Mouse (Mus musculus): ENCODE measurements around the gene Atf4. TPM values are rescaled to one million over a fixed set of nuclear protein-coding genes. Genes with fewer than 3 reads are reported as not detected.

Atf4 gene
- polyA plus RNA-seq, 1 experiment from 2014 or later = 112 TPM

- Histone ChIP-seq H3K4me2 (no peak overlapping the region), H3K4me3 (replicated peaks) (no peak overlapping the region), H3K9ac (replicated peaks) (no peak overlapping the region), H3K27me3 (peaks cover 81% of the 10 kb centered on the region), H3K27ac (no peak overlapping the region), H3K4me1 (replicated peaks) (peaks cover 15% of the 10 kb centered on the region), H3K9me3 (no peaks in the 10 kb centered on the region), H3K36me3 (no peaks in the 10 kb centered on the region)
- WGBS = 7% methylated on average over 10 of the region's 10 CpGs
- ATAC-seq (ENCODE audit: insufficient number of reproducible peaks, insufficient read depth, low FRiP score, low TSS enrichment, low read depth) = no peak
Observed at GRCm38 (mm10) chr15:80289436-80289835, 34.5 kb downstream of the Atf4 start.

- H3K27me3 ChIP-seq = peaks cover 6% of the 10 kb centered on the region
- 97% methylated on average over 1 of the region's 1 CpGs for WGBS
- no peaks in the 10 kb centered on the region for H3K36me3 ChIP-seq
- no peaks in the 10 kb centered on the region for H3K9me3 ChIP-seq
- H3K4me2 ChIP-seq = no peak overlapping the region
- no peak overlapping the region for H3K4me3 ChIP-seq (replicated peaks)
- H3K9ac ChIP-seq (replicated peaks) = no peak overlapping the region
- H3K27ac ChIP-seq = no peak overlapping the region
- ATAC-seq (ENCODE audit: insufficient number of reproducible peaks, insufficient read depth, low FRiP score, low TSS enrichment, low read depth) = no peak
- no peaks in the 10 kb centered on the region for H3K4me1 ChIP-seq (replicated peaks)
Observed at GRCm38 (mm10) chr15:80297146-80297545, 42.2 kb downstream of the Atf4 start.

GRCm38 (mm10) chr15:80303779-80304178 is 48.8 kb downstream of the Atf4 start:
- no peak for ATAC-seq (ENCODE audit: insufficient number of reproducible peaks, insufficient read depth, low FRiP score, low TSS enrichment, low read depth)
- H3K27ac ChIP-seq = no peak overlapping the region

GRCm38 (mm10) chr15:80304188-80304587 is 49.2 kb downstream of the Atf4 start:
- Histone ChIP-seq H3K27ac (no peak overlapping the region), H3K9ac (replicated peaks) (no peak overlapping the region), H3K4me2 (no peak overlapping the region), H3K9me3 (no peaks in the 10 kb centered on the region), H3K4me1 (replicated peaks) (no peaks in the 10 kb centered on the region), H3K4me3 (replicated peaks) (no peak overlapping the region), H3K36me3 (no peaks in the 10 kb centered on the region), H3K27me3 (no peaks in the 10 kb centered on the region)
- ATAC-seq (ENCODE audit: insufficient number of reproducible peaks, insufficient read depth, low FRiP score, low TSS enrichment, low read depth) = no peak
- 87% methylated on average over 12 of the region's 12 CpGs for WGBS

More at GRCm38 (mm10) chr15:80303779-80304178, 48.8 kb downstream of the Atf4 start:
- H3K4me1 ChIP-seq (replicated peaks) = no peaks in the 10 kb centered on the region
- H3K27me3 ChIP-seq = no peaks in the 10 kb centered on the region
- H3K9ac ChIP-seq (replicated peaks) = no peak overlapping the region; the same call in 1 of the 2 replicates
- WGBS = 61% methylated on average over 14 of the region's 14 CpGs
- H3K36me3 ChIP-seq = no peaks in the 10 kb centered on the region
- no peak overlapping the region for H3K4me3 ChIP-seq (replicated peaks)
- no peak overlapping the region for H3K4me2 ChIP-seq
- H3K9me3 ChIP-seq = no peaks in the 10 kb centered on the region

GRCm38 (mm10) chr15:80306146-80306545 is 51.2 kb downstream of the Atf4 start:
- H3K4me2 ChIP-seq = no peak overlapping the region
- 38% methylated on average over 8 of the region's 8 CpGs for WGBS
- no peaks in the 10 kb centered on the region for H3K36me3 ChIP-seq
- H3K9me3 ChIP-seq = no peaks in the 10 kb centered on the region
- no peak overlapping the region for H3K9ac ChIP-seq (replicated peaks)
- no peak for ATAC-seq (ENCODE audit: insufficient number of reproducible peaks, insufficient read depth, low FRiP score, low TSS enrichment, low read depth)
- no peak overlapping the region for H3K27ac ChIP-seq
- H3K4me1 ChIP-seq (replicated peaks) = no peaks in the 10 kb centered on the region
- no peak overlapping the region for H3K4me3 ChIP-seq (replicated peaks)
- no peaks in the 10 kb centered on the region for H3K27me3 ChIP-seq

Other genes with a start within 250 kb of the Atf4 start
- gene Pdgfb, start 240.2 kb upstream of the Atf4 start, polyA plus RNA-seq (2016; fragmentation: Nextera tagmentation; extraction: Ambion mirVana) = 2.5 and 2.8 TPM in 2 replicates
- 3.9 and 4.1 TPM in 2 replicates for gene Syngr1, start 163.8 kb upstream of the Atf4 start, polyA plus RNA-seq (2016; fragmentation: Nextera tagmentation; extraction: Ambion mirVana)
- 981 and 1,001 TPM in 2 replicates for gene Rpl3, start 163.3 kb upstream of the Atf4 start, polyA plus RNA-seq (2016; fragmentation: Nextera tagmentation; extraction: Ambion mirVana)
- 49.2 and 49.3 TPM in 2 replicates for gene Tab1, start 122.1 kb upstream of the Atf4 start, polyA plus RNA-seq (2016; fragmentation: Nextera tagmentation; extraction: Ambion mirVana)
- 7.2 and 7.9 TPM in 2 replicates for gene Mgat3, start 81.5 kb upstream of the Atf4 start, polyA plus RNA-seq (2016; fragmentation: Nextera tagmentation; extraction: Ambion mirVana)
- 38.0 and 41.6 TPM in 2 replicates for gene Mief1, start 21.2 kb upstream of the Atf4 start, polyA plus RNA-seq (2016; fragmentation: Nextera tagmentation; extraction: Ambion mirVana)
- gene AC140267.1, start 19.3 kb upstream of the Atf4 start, polyA plus RNA-seq (2016; fragmentation: Nextera tagmentation; extraction: Ambion mirVana) = 7.0 TPM in 1 of 2 replicates, not detected in the other
- 65.0 and 70.1 TPM in 2 replicates for gene Rps19bp1, start 9.1 kb downstream of the Atf4 start, polyA plus RNA-seq (2016; fragmentation: Nextera tagmentation; extraction: Ambion mirVana)
- not detected in 2 replicates for gene Cacna1i, start 32.1 kb downstream of the Atf4 start, polyA plus RNA-seq (2016; fragmentation: Nextera tagmentation; extraction: Ambion mirVana)

Data from limb, embryonic 12.5 days (tissue).